Mouse (Mus musculus) layer of hippocampus, postnatal 25 days (tissue): ENCODE data around the gene Ltf. TPM values are rescaled to one million over a fixed set of nuclear protein-coding genes. Genes with fewer than 3 reads are reported as not detected.
A peak's percentile ranks its signal among the peaks of the same experiment; 100 is the strongest.

Experiments used
- DNase-seq, 2 experiments: peaks; one replicate each; pipeline ENCODE4 v3.0.0; 2022; ENCODE audit warnings: mixed read lengths in 2 of 2, low spot score in 1 of 2; ENCODE audit errors: extremely low spot score in 1 of 2
- total RNA-seq, 2 experiments: library from RNA; stranded (reverse); gene quantifications; 2 replicates each; pipeline ENCODE4 v1.2.3; 2021

The Ltf gene
- total RNA-seq: under 1 TPM in 1 of 2 experiments, not detected in 1; 0.34 TPM

- DNase-seq: no peak
Measured at GRCm38 (mm10) chr9:111019022-111019421, at the start of gene Ltf. TSS of gene Ltf (plus strand) at chr9:111019271.

DNA sequence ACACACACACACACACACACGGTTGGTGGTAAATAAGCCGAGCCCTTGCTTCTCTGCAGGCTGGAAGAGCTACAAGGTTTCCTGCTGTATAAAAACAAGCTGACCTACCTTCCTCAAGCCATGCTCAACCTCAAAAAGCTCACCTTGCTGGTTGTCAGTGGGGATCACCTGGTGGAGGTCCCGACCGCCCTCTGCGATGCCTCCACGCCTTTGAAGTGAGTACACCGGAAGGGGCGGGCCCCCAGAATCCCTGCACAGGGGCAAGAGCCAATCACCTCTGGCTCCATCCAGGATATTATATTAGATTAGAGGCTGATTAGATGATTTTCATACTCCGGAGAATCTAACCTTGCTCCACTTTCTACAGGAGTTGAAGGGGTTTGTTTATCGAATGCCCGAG lies 39.7 kb upstream of the Ltf start:
- DNase-seq: no peak

GRCm38 (mm10) chr9:110982351-110982750 lies 36.7 kb upstream of the Ltf start:
- DNase-seq: no peak

DNA sequence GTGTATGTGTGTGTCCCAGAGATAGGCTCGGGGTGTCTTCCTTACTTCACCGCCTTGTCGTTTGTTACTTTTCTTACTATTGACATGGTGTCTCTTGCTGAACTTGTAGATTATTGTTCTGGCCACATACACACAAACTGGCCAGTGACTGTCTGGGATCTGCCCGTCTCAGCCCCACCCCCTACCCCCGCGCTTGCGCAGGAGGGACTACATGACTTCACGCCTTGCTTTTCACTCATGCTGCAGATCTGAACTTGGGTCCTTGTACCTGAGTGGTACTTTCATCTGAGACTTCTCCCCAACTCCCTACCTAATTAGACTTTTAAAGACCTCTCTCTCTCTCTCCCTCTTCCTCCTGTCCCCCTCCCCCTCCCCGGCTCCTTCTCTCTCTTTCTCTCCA lies 35.0 kb upstream of the Ltf start:
- no peak for DNase-seq

DNA sequence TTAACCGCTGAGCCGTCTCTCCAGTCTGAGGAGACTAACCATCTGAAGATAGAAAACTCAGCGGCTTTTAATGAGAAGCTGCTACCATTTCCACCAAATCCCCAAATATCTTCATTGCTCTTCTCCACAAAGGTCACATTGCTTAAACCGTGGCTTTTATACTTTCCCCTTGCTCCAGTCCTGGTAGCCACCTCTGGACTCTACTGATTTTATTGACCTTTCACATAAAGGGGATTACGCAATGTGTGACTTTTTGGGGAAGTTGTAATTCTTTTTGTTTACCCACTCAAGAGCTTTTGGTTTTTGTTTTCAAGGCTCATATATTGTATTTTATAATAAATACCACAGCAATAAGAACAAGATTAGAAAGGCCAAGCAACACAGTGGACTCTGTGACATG lies 33.5 kb upstream of the Ltf start:
- DNase-seq: no peak

- DNase-seq: no peak
Measured at GRCm38 (mm10) chr9:110985951-110986350, 33.1 kb upstream of the Ltf start.

GRCm38 (mm10) chr9:110987331-110987730 lies 31.7 kb upstream of the Ltf start:
- no peak for DNase-seq

DNA sequence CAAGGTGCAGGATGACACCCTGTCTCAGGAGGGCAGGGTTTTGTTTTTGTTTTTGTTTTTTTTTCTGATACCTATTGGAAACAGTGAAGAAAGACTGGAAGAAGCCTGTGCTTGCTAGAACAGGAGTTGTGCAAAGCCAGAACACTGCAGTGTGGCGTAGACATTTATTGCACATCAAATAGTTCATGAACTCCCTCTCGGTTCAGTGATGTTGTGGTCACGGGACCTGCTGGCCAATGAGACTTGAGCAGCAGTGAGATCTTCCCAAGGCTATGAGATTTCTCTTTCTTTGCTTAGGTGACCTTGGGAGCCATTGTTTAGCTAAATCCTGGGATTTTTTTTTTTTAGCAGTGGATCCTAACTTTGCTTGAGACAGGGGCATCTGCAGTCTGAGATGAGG lies 31.0 kb upstream of the Ltf start:
- DNase-seq: no peak

DNA sequence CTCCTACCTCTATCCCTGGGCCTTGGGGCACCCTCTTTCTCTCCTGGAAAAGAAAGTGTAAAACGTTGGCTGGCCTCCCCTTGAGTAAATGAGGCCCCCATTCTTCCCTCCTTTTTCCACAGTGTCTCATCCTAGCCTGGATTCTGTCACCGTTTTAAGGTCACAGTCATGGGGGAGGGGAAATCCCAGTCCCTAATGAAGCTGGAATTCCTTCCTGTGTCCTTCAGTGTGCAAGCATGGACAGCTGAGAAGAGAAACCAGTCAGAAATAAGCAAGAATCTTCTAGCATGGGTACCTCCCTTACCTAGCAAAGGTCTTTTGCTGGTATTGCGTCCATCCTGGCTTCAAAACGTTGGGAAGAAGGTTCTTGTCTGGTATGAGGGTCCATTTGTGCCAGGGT lies 29.9 kb upstream of the Ltf start:
- no peak for DNase-seq

DNA sequence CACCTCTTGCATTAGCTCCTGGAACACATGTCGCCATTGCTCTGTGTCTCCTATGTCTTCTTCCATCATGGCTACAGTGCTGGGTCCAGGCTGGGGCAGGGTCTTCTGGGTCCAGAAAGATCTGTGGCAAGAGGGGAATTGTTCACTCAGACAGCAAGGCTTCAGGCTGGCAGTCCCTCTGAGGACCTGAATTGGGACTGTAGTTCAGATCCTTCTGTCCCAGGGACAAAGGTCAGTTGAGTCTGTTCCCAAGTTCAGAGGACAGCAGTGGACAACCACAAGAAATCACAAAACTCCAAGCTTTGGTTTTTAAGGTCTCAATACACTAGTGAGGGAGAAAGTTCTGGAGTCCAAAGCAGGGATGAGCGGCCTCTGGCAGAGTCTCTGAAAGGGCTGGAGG lies 29.5 kb upstream of the Ltf start:
- DNase-seq: no peak

GRCm38 (mm10) chr9:110990204-110990603 lies 28.9 kb upstream of the Ltf start, which contains the start of gene Rtp3:
TSS of gene Rtp3 (minus strand) at chr9:110990583.
- no peak for DNase-seq

GRCm38 (mm10) chr9:110993281-110993709 lies 25.8 kb upstream of the Ltf start:
- DNase-seq: no peak

GRCm38 (mm10) chr9:110994716-110995172 lies 24.3 kb upstream of the Ltf start:
- DNase-seq: peak; percentile 18 to 63

DNA sequence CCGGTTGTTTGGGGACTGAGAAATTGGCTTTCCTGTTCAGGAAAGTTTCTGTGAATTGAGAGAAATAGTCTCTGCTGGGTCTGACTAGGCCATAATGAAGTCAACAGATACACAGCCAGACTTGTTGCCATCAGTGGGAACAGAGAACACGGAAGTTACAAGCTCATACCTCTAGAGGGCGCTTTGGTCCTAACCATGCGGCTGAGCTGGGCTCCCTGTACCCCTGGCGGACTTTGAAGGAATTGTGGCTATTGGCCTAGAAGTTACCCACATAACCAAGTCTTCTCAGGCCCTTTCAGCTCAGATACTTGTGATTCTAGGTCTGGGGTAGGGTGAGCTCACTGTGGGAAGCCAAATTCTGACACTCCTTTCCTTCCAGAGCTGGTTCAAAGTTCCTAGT lies 21.8 kb upstream of the Ltf start:
- DNase-seq: peak; percentile 13 to 61

DNA sequence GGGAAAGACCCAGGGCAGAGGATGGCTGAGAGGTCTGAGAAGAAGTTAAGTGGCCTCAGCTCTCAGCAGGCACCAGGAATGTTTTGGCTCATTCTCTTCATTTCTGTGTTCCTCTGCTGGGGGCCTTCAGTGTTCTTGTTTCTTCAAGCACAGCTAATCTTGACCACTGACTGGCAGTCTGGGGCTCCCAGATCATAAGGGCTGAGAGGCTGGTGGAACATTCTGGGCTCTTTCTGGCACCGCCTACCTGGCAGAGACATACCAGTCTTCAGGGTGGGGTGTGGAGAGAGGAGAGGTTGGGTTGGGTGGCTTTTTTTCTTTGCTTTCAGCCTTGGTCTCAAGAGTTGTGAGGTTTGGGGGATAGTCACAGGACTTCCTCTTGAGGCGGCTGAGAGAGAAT lies 20.0 kb upstream of the Ltf start:
- no peak for DNase-seq

DNA sequence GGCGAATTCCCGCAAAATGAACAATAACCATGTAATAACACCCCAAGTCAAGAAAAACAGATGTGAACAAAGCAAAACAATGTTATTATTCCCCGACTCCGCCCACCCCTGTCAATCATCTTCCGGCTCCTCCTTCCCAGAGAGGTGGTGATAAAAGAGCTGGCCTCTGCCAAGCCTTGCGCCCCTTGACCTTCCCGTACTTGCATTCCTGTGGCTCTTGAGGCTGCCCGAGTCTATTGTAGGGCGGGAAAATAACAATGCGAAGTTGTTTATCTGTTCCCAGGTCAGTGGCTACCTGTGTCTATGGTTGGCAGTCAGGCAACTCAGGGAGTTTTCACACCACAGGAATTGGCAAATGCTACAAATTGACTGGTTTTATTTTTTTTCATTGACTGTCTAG lies 19.2 kb upstream of the Ltf start:
- no peak for DNase-seq

DNA sequence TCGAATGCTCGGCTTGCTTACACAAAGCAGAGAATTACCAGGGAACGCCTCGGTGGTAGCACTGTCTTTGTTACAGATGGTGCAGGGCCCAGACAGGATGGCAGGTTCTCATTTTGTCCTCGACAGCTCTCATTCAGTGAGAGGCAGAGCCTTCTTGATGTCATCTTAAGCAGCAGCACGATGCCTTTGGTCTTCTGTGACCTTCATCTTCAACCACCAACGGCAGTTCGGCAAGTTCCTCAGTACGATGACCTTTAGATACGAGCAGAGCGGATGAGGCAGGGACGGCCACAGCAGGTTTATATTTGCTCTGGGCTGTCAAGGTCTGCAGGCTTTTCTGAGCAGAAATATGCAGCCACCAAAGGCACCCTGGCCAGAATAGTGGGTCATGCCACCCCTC lies 17.4 kb upstream of the Ltf start:
- no peak for DNase-seq

DNA sequence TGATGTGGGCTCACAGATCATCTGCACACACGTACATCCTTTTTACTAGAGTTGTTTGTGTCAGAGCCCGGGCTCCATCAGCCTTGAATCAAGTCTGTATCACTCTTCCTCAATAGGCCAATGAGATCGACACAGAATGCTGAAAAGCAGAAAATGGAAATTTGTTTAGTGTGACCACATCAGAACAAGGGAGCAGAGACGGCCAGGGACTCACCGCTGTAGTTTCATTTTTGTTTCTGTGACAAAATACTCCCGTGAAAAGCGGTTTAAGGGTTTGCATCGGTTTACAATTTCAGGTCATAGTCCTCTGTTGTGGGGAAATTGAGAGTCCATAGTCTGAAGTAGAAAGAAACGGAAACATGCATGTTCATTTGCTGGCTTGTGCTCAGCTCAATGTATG lies 15.8 kb upstream of the Ltf start:
- no peak for DNase-seq

GRCm38 (mm10) chr9:111006544-111006943 lies 12.5 kb upstream of the Ltf start:
- DNase-seq: no peak

GRCm38 (mm10) chr9:111009763-111010162 lies 9.3 kb upstream of the Ltf start:
- no peak for DNase-seq

- no peak for DNase-seq
Measured at GRCm38 (mm10) chr9:111011550-111011949, 7.5 kb upstream of the Ltf start.

- no peak for DNase-seq
Measured at GRCm38 (mm10) chr9:111012041-111012440, 7.0 kb upstream of the Ltf start.

- no peak for DNase-seq
Measured at GRCm38 (mm10) chr9:111015658-111016057, 3.4 kb upstream of the Ltf start.
